In the genomic region with DNA sequence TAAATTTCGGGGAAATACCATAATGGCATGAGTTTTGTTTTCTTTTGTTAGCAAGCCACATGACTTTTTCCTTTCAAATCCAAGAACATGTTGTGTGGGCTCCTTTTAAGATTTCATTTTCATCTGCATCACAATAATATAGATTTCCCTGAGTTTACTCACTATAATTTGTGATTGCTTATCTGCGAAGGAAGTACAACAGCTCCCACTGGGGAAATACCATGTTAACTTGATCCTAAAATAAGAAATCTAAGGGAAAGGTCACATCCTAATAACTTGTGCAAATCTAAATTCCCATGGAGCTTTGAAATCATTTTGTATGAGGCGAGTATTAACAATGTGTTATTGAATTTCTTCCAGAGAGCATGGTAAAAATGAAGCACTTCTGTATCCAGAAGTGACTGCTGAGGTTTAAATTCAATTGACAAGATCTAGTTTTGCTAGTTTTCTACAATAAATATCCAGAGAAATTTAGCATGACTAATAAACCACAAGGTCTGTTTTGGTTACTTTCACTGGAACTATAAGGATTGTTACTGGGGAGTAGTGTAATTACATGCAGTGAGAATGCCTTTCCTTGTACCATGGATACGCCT, we compare ENCODE assay signal across 8 mouse cellular contexts.
"Had no signal": no experiment of that assay in that cellular context is flagged by ENCODE, and none has a peak within 500 bp of the region (broad histone marks: within the 10 kb centered on the region; RNA-seq: fewer than 3 reads in every experiment).

No protein-coding gene starts in this region.

- DNase-seq: kidney, postnatal 14 days; lung, adult 2 months; lung, postnatal 36 days; midbrain, embryonic 14.5 days; retina, postnatal 1 day; right cerebral cortex, postnatal 14 days; thymus, adult 2 months; thymus, postnatal 25 days had no signal
